Mouse (Mus musculus) lung, postnatal 36 days (tissue): Measurements from ENCODE around the gene Sh3glb1.
A peak's percentile ranks its signal among the peaks of the same experiment; 100 is the strongest.

Experiments
- DNase-seq: peaks from one replicate; pipeline ENCODE4 v3.0.0; 2022; ENCODE audit warnings: mixed read lengths

Gene Sh3glb1

GRCm38 (mm10) chr3:144669457-144669864 lies 50.7 kb downstream of the Sh3glb1 start:
- no peak for DNase-seq

- no peak for DNase-seq
Observed at GRCm38 (mm10) chr3:144668949-144669348, 51.2 kb downstream of the Sh3glb1 start.

- no peak for DNase-seq
Observed at GRCm38 (mm10) chr3:144668039-144668438, 52.1 kb downstream of the Sh3glb1 start.

- DNase-seq = peak; percentile 65
Observed at GRCm38 (mm10) chr3:144664363-144665299, 55.5 kb downstream of the Sh3glb1 start.

- no peak for DNase-seq
Observed at GRCm38 (mm10) chr3:144663415-144664093, 56.6 kb downstream of the Sh3glb1 start.

GRCm38 (mm10) chr3:144662215-144662852 lies 57.8 kb downstream of the Sh3glb1 start:
- no peak for DNase-seq

- no peak for DNase-seq
Observed at GRCm38 (mm10) chr3:144661439-144661838, 58.7 kb downstream of the Sh3glb1 start.

GRCm38 (mm10) chr3:144644202-144644601 lies 75.9 kb downstream of the Sh3glb1 start:
- no peak for DNase-seq

GRCm38 (mm10) chr3:144643301-144643871 lies 76.7 kb downstream of the Sh3glb1 start:
- DNase-seq = peak; percentile 84

- no peak for DNase-seq
Observed at GRCm38 (mm10) chr3:144642141-144642540, 78.0 kb downstream of the Sh3glb1 start.

GRCm38 (mm10) chr3:144640033-144640432 lies 80.1 kb downstream of the Sh3glb1 start:
- no peak for DNase-seq

- DNase-seq = no peak
Observed at GRCm38 (mm10) chr3:144639387-144639786, 80.7 kb downstream of the Sh3glb1 start.

- DNase-seq = no peak
Observed at GRCm38 (mm10) chr3:144638110-144638509, 82.0 kb downstream of the Sh3glb1 start.

GRCm38 (mm10) chr3:144635236-144635635 lies 84.9 kb downstream of the Sh3glb1 start:
- no peak for DNase-seq
